Mouse (Mus musculus) kidney, adult 2 months (tissue): ENCODE data around the gene Kpna2. TPM values are rescaled to one million over a fixed set of nuclear protein-coding genes. Genes with fewer than 3 reads are reported as not detected.
"Not testable (repeated sequence)": the region's sequence is repeated elsewhere in the genome, so short reads cannot be mapped to it uniquely, and the experiment has no call there.

Experiments used
- DNase-seq: peaks from one replicate; pipeline ENCODE4 v3.0.0; 2021
- H3K27ac ChIP-seq: fragments of 200-500 bp; 2 replicates; pipeline ENCODE4 v1.5.1; 2012; ENCODE audit warnings: low read depth, low read length, control low read depth, inconsistent platforms; ENCODE audit not compliant: insufficient read depth
- H3K27me3 ChIP-seq: fragments of 200-500 bp; replicated peaks from 2 replicates; pipeline ENCODE4 v1.6.1; 2012; ENCODE audit warnings: mild to moderate bottlenecking, moderate library complexity, low read length, inconsistent platforms; ENCODE audit not compliant: control insufficient read depth, insufficient read depth
- H3K36me3 ChIP-seq: fragments of 200-500 bp; 2 replicates; pipeline ENCODE4 v1.6.1; 2012; ENCODE audit warnings: mild to moderate bottlenecking, moderate library complexity, low read length, inconsistent platforms; ENCODE audit not compliant: control insufficient read depth, insufficient read depth
- H3K4me1 ChIP-seq: fragments of 200-500 bp; 2 replicates; pipeline ENCODE4 v1.6.1; 2011; ENCODE audit warnings: low read length; ENCODE audit not compliant: control insufficient read depth, insufficient read depth
- H3K4me3 ChIP-seq: fragments of 200-500 bp; 2 replicates; pipeline ENCODE4 v1.5.1; 2011; ENCODE audit warnings: mild to moderate bottlenecking, low read depth, low read length, control low read depth; ENCODE audit not compliant: insufficient read depth
- CTCF ChIP-seq: fragments of 200-500 bp; conservative IDR thresholded peaks from 2 replicates; pipeline ENCODE4 v1.5.1; 2011; ENCODE audit warnings: low read depth, mild to moderate bottlenecking, control low read depth, low read length, moderate library complexity, mixed read lengths; ENCODE audit not compliant: insufficient read depth, insufficient read length
- POLR2A ChIP-seq: fragments of 200-500 bp; IDR thresholded peaks from one replicate; pipeline ENCODE4 v1.6.1; 2011; ENCODE audit warnings: low read depth, low read length, control low read depth
- WGBS: fragments of 180-500 bp; shearing (Covaris S2); methylation state at CpG from one replicate; pipeline ENCODE4 v1.1.7; 2018; 5-methylcytosine and 5-hydroxymethylcytosine counted together
- polyA plus RNA-seq: library from polyadenylated mRNA; depleted of rRNA; stranded (reverse); fragments of >200 nt; gene quantifications from 2 replicates; pipeline ENCODE4 v1.2.3, GENCODE M21; 2012

Kpna2 gene
- polyA plus RNA-seq, 1 experiment = 14.1 TPM

DNA sequence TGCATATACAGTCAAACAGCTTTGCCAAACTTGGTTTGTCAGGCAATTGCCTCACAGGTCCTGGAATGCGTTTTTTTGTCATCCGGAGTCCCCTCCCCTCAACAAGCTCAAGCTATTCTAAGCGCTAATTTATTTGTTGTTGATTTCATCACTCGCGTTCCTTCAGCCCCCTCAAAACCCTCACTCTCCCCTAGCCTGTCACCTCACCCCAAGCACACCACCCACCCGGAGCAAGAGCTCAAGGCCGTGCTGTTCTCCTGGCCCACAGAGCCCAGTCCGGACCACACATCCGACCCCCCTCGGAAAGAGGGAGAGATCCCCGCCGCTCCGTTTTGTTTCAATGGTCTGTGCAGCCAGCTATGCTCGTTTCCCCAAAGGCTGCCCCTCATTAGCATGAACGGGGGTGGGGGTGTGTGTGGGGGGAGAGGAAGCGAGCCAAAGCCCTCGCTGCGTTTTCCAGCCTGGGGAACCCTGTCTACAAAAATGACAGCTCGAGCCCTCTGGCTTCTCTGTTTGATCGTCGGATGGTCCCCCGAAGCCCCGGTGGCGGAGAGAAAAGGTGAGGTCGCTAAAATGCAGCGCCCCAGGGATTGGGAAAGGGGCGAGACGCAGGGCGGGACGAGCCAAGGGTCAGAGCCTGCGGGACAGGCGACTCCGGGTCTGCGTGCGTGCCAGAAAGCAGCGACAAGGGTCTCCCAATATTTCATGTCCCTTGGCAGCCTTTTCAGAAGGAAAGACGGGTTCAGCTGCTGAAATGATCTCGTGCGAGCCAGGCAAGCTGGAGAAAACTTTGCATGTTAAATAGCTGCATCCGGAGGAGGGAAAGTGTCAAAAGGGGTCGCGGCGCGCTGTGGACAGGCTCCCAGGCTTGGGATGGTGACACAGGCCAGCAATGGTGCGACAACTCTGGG, 26.3 kb upstream of the Kpna2 start, which contains the start of gene 1810010H24Rik:
TSS of gene 1810010H24Rik (plus strand) at position 271 of the 911 bp plus-strand sequence.
- Histone ChIP-seq H3K36me3 (no peaks in the 10 kb centered on the region), H3K4me3 (peak within 1 kb of the TSS; percentile 46), H3K4me1 (peaks cover 6% of the 10 kb centered on the region; the same call in 1 of the 2 replicates), H3K27ac (no peak within 1 kb of the TSS), H3K27me3 (no peaks in the 10 kb centered on the region)
- TF ChIP-seq POLR2A = no peak
- TF ChIP-seq CTCF = no peak
- whole genome bisulfite sequencing = 2% methylated on average over 45 of the region's 45 CpGs
- peak; percentile 49 for DNase-seq

DNA sequence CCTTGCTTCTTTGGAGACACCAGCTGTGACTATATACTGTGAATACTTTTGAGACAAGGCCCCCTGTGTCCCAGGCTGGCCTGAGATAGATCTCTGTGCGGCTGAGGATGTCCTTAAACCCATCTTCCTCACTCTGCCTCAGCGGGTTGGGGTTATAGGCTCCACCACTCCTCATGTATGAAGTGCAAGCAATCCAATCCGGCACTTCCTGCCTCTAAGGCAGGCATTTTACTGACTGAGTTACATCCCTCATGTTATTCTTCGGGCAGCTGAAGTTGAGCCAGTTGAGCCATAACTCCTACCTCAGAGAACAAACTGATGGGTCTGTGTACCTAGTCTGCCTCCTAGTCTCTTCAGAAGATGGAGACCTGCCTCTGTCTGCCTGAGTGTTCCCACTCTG, 25.1 kb upstream of the Kpna2 start:
- no peak for DNase-seq
- Histone ChIP-seq H3K4me3 (no peak overlapping the region), H3K27ac (no peak overlapping the region), H3K27me3 (no peaks in the 10 kb centered on the region), H3K4me1 (peaks cover 6% of the 10 kb centered on the region; the same call in 1 of the 2 replicates), H3K36me3 (no peaks in the 10 kb centered on the region)
- 65% methylated on average over 4 of the region's 4 CpGs for WGBS
- TF ChIP-seq POLR2A (no peak), CTCF (no peak)

- H3K27ac ChIP-seq = no peak overlapping the region
- WGBS = 92% methylated on average over 13 of the region's 13 CpGs
These were observed 22.8 kb upstream of the Kpna2 start for GRCm38 (mm10) chr11:107022050-107022683.

GRCm38 (mm10) chr11:107019722-107020121, 20.4 kb upstream of the Kpna2 start:
- H3K36me3 ChIP-seq, H3K27me3 ChIP-seq, H3K4me1 ChIP-seq, DNase-seq, H3K4me3 ChIP-seq, H3K27ac ChIP-seq: not testable (repeated sequence)
- 94% methylated on average over 5 of the region's 5 CpGs for WGBS

More at GRCm38 (mm10) chr11:107022050-107022683, 22.8 kb upstream of the Kpna2 start:
- no peak for TF ChIP-seq POLR2A
- Histone ChIP-seq H3K4me3 (no peak overlapping the region), H3K36me3 (no peaks in the 10 kb centered on the region), H3K27me3 (no peaks in the 10 kb centered on the region), H3K4me1 (peaks cover 10% of the 10 kb centered on the region; the same call in 1 of the 2 replicates)
- DNase-seq = no peak

DNA sequence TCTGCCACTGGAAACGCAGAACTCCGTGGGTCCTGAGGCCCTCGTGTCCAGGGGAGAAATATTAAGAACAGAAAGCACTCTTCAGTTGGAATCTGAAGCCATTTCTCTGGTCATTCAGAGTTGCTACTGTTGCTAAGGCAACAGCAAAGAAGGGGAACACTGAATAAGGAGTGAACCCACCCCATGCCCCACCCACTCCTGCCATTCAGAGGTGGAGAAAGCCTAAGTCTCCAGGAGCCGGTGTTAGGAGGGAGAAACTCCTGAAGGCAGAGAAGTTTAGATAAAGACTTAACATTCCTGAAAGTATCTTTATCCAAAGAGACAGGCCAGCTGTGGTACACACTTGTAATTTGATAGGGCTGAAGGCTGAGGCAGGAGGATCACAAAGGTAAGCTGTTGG, 20.0 kb upstream of the Kpna2 start:
- H3K27ac ChIP-seq = no peak overlapping the region
- DNase-seq = no peak
- H3K4me1 ChIP-seq = peaks cover 4% of the 10 kb centered on the region; the same call in 1 of the 2 replicates
- H3K4me3 ChIP-seq = no peak overlapping the region
- no peaks in the 10 kb centered on the region for H3K36me3 ChIP-seq
- WGBS = 91% methylated on average over 4 of the region's 4 CpGs
- TF ChIP-seq POLR2A (no peak), CTCF (no peak)
- no peaks in the 10 kb centered on the region for H3K27me3 ChIP-seq

- Histone ChIP-seq H3K27me3 (no peaks in the 10 kb centered on the region), H3K4me1 (peaks cover 4% of the 10 kb centered on the region; the same call in 1 of the 2 replicates), H3K27ac (no peak overlapping the region), H3K36me3 (no peaks in the 10 kb centered on the region), H3K4me3 (no peak overlapping the region)
- TF ChIP-seq CTCF (peak; percentile 60), POLR2A (no peak)
- peak; percentile 48 for DNase-seq
- WGBS = 33% methylated on average over 8 of the region's 8 CpGs
These were observed 19.3 kb upstream of the Kpna2 start for GRCm38 (mm10) chr11:107018606-107019005.

DNA sequence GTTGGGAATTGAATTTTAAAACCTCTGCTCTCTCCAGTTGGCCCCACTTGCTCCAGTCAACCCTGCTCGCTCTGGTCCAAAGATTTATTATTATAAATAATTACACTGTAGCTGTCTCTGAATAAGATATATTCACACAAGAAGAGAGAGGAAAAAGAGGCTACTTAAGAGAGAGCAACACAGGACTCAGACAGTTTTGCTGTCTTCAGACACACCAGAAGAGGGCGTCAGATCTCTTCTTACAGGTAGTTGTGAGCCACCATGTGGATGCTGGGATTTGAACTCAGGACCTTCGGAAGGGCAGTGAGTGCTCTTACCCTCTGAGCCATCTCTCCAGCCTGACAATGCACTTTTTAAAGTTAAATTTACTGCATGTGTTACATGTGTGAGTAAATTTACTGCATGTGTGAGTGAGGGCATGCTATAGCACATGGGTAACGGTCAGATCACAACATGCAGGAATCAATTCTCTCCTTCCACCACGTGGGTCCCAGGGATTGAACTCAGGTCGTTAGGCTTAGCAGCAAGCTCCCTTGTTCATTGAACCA, 18.1 kb upstream of the Kpna2 start:
- H3K4me3 ChIP-seq = no peak overlapping the region
- H3K4me1 ChIP-seq = peaks cover 4% of the 10 kb centered on the region; the same call in 1 of the 2 replicates
- WGBS = 50% methylated on average over 6 of the region's 6 CpGs
- DNase-seq = no peak
- no peaks in the 10 kb centered on the region for H3K36me3 ChIP-seq
- TF ChIP-seq CTCF (no peak), POLR2A (no peak)
- no peak overlapping the region for H3K27ac ChIP-seq
- H3K27me3 ChIP-seq = no peaks in the 10 kb centered on the region
